Mouse (Mus musculus): ENCODE measurements around the gene Prkd2. TPM values are rescaled to one million over a fixed set of nuclear protein-coding genes. Genes with fewer than 3 reads are reported as not detected.

The Prkd2 gene
- polyA plus RNA-seq, 1 experiment = 6.5 TPM

GRCm38 (mm10) chr7:16872478-16872877, 29.8 kb downstream of the Prkd2 start:
- Histone ChIP-seq H3K4me1 (ENCODE audit: control insufficient read depth, insufficient read depth, low read length) (peaks cover 8% of the 10 kb centered on the region), H3K27ac (ENCODE audit: insufficient read depth, low read length) (no peak overlapping the region), H3K27me3 (ENCODE audit: control insufficient read depth, insufficient read depth, low read length) (no peaks in the 10 kb centered on the region), H3K4me3 (replicated peaks; ENCODE audit: insufficient read depth, low read depth, low read length) (no peak overlapping the region)
- 93% methylated on average over 9 of the region's 9 CpGs for WGBS
- DNase-seq = no peak
- no peak for TF ChIP-seq CTCF (IDR thresholded peaks at IDR 0.05; ENCODE audit: borderline replicate concordance, insufficient read depth, low read depth, low read length)
- TF ChIP-seq POLR2A (IDR thresholded peaks at IDR 0.05; ENCODE audit: borderline replicate concordance, insufficient read depth, low read length) = no peak

DNA sequence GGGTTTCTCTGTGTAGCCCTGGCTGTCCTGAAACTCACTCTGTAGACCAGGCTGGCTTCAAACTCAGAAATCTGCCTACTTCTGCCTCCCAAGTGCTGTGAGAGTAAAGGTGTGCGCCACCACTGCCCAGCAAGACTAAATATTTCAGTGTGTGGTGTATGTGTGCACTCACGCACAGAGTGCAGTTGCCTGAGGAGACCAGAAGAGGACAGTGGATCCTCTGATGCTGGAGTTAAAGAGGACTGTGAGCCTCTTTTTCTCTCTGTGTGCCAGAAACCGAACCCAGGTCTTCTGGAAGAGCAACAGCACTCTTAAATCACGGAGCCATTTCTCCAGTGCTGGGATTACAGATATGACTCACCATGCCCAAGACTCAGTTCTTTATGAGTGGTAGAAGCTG, 30.7 kb downstream of the Prkd2 start:
- no peak for TF ChIP-seq POLR2A (IDR thresholded peaks at IDR 0.05; ENCODE audit: borderline replicate concordance, insufficient read depth, low read length)
- 0 out of 2 replicates have a peak, but pooled peaks have one; percentile 15 for TF ChIP-seq CTCF (IDR thresholded peaks at IDR 0.05; ENCODE audit: borderline replicate concordance, insufficient read depth, low read depth, low read length)
- no peak for DNase-seq
- 90% methylated on average over 4 of the region's 4 CpGs for WGBS
- peaks cover 8% of the 10 kb centered on the region for H3K4me1 ChIP-seq (ENCODE audit: control insufficient read depth, insufficient read depth, low read length)
- no peak overlapping the region for H3K4me3 ChIP-seq (replicated peaks; ENCODE audit: insufficient read depth, low read depth, low read length)
- H3K27ac ChIP-seq (ENCODE audit: insufficient read depth, low read length) = no peak overlapping the region
- no peaks in the 10 kb centered on the region for H3K27me3 ChIP-seq (ENCODE audit: control insufficient read depth, insufficient read depth, low read length)

GRCm38 (mm10) chr7:16874190-16874589, 31.5 kb downstream of the Prkd2 start:
- WGBS = 5% methylated on average over 17 of the region's 17 CpGs
- Histone ChIP-seq H3K4me1 (ENCODE audit: control insufficient read depth, insufficient read depth, low read length) (peaks cover 8% of the 10 kb centered on the region), H3K27ac (ENCODE audit: insufficient read depth, low read length) (peak overlapping the region; percentile 55; the same call in 1 of the 2 replicates), H3K4me3 (replicated peaks; ENCODE audit: insufficient read depth, low read depth, low read length) (peak overlapping the region; percentile 49), H3K27me3 (ENCODE audit: control insufficient read depth, insufficient read depth, low read length) (no peaks in the 10 kb centered on the region)
- TF ChIP-seq CTCF (IDR thresholded peaks at IDR 0.05; ENCODE audit: borderline replicate concordance, insufficient read depth, low read depth, low read length) = peak; percentile 95
- no peak for TF ChIP-seq POLR2A (IDR thresholded peaks at IDR 0.05; ENCODE audit: borderline replicate concordance, insufficient read depth, low read length)
- peak; percentile 84 for DNase-seq

DNA sequence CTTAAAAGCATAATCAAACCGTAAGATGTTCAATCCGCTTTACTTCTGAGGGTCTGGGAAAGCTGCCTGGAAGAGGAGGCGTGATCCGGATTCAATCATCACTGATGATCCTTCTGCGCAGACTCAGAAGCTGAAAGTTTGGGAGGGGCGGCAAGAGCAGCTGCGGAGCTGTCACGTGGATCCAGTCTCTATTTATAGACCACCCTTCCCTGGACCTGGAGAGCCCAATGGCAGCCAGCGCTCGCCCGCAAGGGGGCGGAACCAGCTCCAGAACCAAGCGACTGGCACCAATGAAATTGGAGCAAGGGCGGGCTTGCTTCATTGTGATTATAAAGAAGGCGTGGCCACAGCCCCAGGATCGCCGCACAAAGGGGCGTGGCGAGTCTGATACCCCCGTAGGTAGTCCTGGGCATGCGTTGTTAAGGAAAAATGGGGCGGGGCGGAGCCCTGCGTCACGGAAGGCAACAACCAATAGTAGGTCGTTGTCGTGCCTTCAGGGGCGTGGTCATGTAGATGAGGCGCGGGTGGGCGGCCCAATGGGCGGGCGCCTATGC, 32.1 kb downstream of the Prkd2 start:
- Histone ChIP-seq H3K4me1 (ENCODE audit: control insufficient read depth, insufficient read depth, low read length) (peaks cover 8% of the 10 kb centered on the region), H3K27ac (ENCODE audit: insufficient read depth, low read length) (peak overlapping the region; percentile 55; the same call in 1 of the 2 replicates), H3K27me3 (ENCODE audit: control insufficient read depth, insufficient read depth, low read length) (no peaks in the 10 kb centered on the region), H3K4me3 (replicated peaks; ENCODE audit: insufficient read depth, low read depth, low read length) (peak overlapping the region; percentile 49)
- WGBS = under 1% methylated on average over 33 of the region's 33 CpGs
- TF ChIP-seq CTCF (IDR thresholded peaks at IDR 0.05; ENCODE audit: borderline replicate concordance, insufficient read depth, low read depth, low read length) (no peak), POLR2A (IDR thresholded peaks at IDR 0.05; ENCODE audit: borderline replicate concordance, insufficient read depth, low read length) (peak; percentile 61; the same call in 1 of the 2 replicates)
- peak; percentile 99 to 100 for DNase-seq

GRCm38 (mm10) chr7:16875310-16875325, 32.4 kb downstream of the Prkd2 start, which contains the start of gene Dact3:
Gene Dact3, plus strand, starts transcription at chr7:16875317.
- 0% methylated on average over 1 of the region's 1 CpGs for WGBS
- H3K4me3 ChIP-seq (replicated peaks; ENCODE audit: insufficient read depth, low read depth, low read length) = peak within 1 kb of the TSS; percentile 100
- TF ChIP-seq POLR2A (IDR thresholded peaks at IDR 0.05; ENCODE audit: borderline replicate concordance, insufficient read depth, low read length) (no peak), CTCF (IDR thresholded peaks at IDR 0.05; ENCODE audit: borderline replicate concordance, insufficient read depth, low read depth, low read length) (no peak)
- H3K27me3 ChIP-seq (ENCODE audit: control insufficient read depth, insufficient read depth, low read length) = no peaks in the 10 kb centered on the region
- no peak for DNase-seq
- peak within 1 kb of the TSS; percentile 55; the same call in 1 of the 2 replicates for H3K27ac ChIP-seq (ENCODE audit: insufficient read depth, low read length)
- peaks cover 8% of the 10 kb centered on the region for H3K4me1 ChIP-seq (ENCODE audit: control insufficient read depth, insufficient read depth, low read length)

- DNase-seq = no peak
- no peaks in the 10 kb centered on the region for H3K27me3 ChIP-seq (ENCODE audit: control insufficient read depth, insufficient read depth, low read length)
- peak overlapping the region; percentile 40; the same call in 1 of the 2 replicates for H3K27ac ChIP-seq (ENCODE audit: insufficient read depth, low read length)
- H3K4me3 ChIP-seq (replicated peaks; ENCODE audit: insufficient read depth, low read depth, low read length) = peak overlapping the region; percentile 100
- WGBS = under 1% methylated on average over 41 of the region's 42 CpGs
- TF ChIP-seq POLR2A (IDR thresholded peaks at IDR 0.05; ENCODE audit: borderline replicate concordance, insufficient read depth, low read length) = no peak
- no peak for TF ChIP-seq CTCF (IDR thresholded peaks at IDR 0.05; ENCODE audit: borderline replicate concordance, insufficient read depth, low read depth, low read length)
- peaks cover 8% of the 10 kb centered on the region for H3K4me1 ChIP-seq (ENCODE audit: control insufficient read depth, insufficient read depth, low read length)
Observed at GRCm38 (mm10) chr7:16875326-16875725, 32.6 kb downstream of the Prkd2 start.

GRCm38 (mm10) chr7:16876006-16876405, 33.3 kb downstream of the Prkd2 start:
- no peaks in the 10 kb centered on the region for H3K27me3 ChIP-seq (ENCODE audit: control insufficient read depth, insufficient read depth, low read length)
- peak overlapping the region; percentile 100 for H3K4me3 ChIP-seq (replicated peaks; ENCODE audit: insufficient read depth, low read depth, low read length)
- DNase-seq = no peak
- 12% methylated on average over 11 of the region's 11 CpGs for WGBS
- no peak for TF ChIP-seq POLR2A (IDR thresholded peaks at IDR 0.05; ENCODE audit: borderline replicate concordance, insufficient read depth, low read length)
- no peak for TF ChIP-seq CTCF (IDR thresholded peaks at IDR 0.05; ENCODE audit: borderline replicate concordance, insufficient read depth, low read depth, low read length)
- peaks cover 8% of the 10 kb centered on the region for H3K4me1 ChIP-seq (ENCODE audit: control insufficient read depth, insufficient read depth, low read length)
- no peak overlapping the region for H3K27ac ChIP-seq (ENCODE audit: insufficient read depth, low read length)

GRCm38 (mm10) chr7:16876608-16877007, 33.9 kb downstream of the Prkd2 start:
- Histone ChIP-seq H3K27me3 (ENCODE audit: control insufficient read depth, insufficient read depth, low read length) (no peaks in the 10 kb centered on the region), H3K4me1 (ENCODE audit: control insufficient read depth, insufficient read depth, low read length) (peaks cover 8% of the 10 kb centered on the region), H3K27ac (ENCODE audit: insufficient read depth, low read length) (no peak overlapping the region), H3K4me3 (replicated peaks; ENCODE audit: insufficient read depth, low read depth, low read length) (peak overlapping the region; percentile 100)
- WGBS = 22% methylated on average over 13 of the region's 13 CpGs
- TF ChIP-seq CTCF (IDR thresholded peaks at IDR 0.05; ENCODE audit: borderline replicate concordance, insufficient read depth, low read depth, low read length) (no peak), POLR2A (IDR thresholded peaks at IDR 0.05; ENCODE audit: borderline replicate concordance, insufficient read depth, low read length) (no peak)
- peak in 1 of 2 experiments; percentile 33 for DNase-seq

Measured in cerebellum, adult 2 months (tissue).